Mouse (Mus musculus): ENCODE measurements at regions not wholly inside any gene's neighbourhood (a gene's known extent, or its start where the extent isn't known, plus 50 kb on each side); places are given as distances from the start of the nearest gene placed in this dataset.
A peak's percentile ranks its signal among the peaks of the same experiment; 100 is the strongest.

GRCm38 (mm10) chr3:46225018-46225417 is 223.0 kb downstream of the Pabpc4l start:
- intact Hi-C loops (cut with DNase I) = no loop called here
- no peak for DNase-seq (ENCODE audit: low spot score in 2 of 2)

GRCm38 (mm10) chr3:46205686-46206085 is 242.3 kb downstream of the Pabpc4l start:
- intact Hi-C loops (cut with DNase I) = no loop called here
- DNase-seq (ENCODE audit: low spot score in 2 of 2) = no peak

DNA sequence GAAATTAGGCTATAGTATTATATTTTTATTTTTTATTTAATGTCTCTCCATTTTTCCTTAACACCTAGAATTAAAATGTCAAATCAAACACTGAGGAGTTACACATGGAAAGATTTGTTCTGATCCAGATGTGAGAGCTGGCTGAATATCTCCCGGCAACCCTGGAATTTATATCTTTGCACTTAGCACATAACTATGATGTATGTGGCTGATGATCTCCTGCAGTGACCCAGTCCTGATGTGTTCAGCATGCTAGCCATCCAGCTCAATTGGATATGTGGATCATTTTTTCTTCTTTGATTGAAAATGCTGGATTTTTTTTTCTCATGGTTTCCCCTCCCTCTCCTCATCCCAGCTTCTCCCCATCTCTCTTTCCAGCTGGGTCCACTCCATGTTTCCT is 252.8 kb downstream of the Pabpc4l start:
- no peak for DNase-seq (ENCODE audit: low spot score in 2 of 2)
- intact Hi-C loops (cut with DNase I) = no loop called here

GRCm38 (mm10) chr3:46194681-46195080 is 253.3 kb downstream of the Pabpc4l start:
- intact Hi-C loops (cut with DNase I) = no loop called here
- DNase-seq (ENCODE audit: low spot score in 2 of 2) = no peak

DNA sequence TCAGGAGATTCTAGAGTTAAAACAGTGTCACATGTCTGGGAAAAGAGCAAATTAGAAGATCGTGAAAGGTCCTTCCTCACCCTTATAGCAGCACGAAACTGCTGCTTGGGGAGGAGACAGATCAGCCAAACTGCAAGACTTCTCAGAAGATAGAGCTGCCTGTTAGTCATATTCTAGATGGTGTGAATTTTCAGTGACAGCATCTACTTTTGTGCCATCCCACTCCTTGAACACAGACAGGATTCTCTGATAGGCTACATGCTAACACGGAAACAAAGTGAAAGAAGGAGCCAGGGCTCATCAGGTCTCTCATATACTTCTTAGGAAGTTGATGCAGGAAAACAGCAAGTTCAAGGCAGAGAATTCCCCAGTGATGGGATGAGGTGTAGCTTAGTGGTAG is 273.5 kb downstream of the Pabpc4l start:
- DNase-seq (ENCODE audit: low spot score in 2 of 2) = peak in 1 of 2 experiments; percentile 7
- intact Hi-C loops (cut with DNase I) = no loop called here

GRCm38 (mm10) chr3:46150376-46150775 is 297.6 kb downstream of the Pabpc4l start:
- no peak for DNase-seq (ENCODE audit: low spot score in 2 of 2)
- intact Hi-C loops (cut with DNase I) = no loop called here

Measured in left cerebral cortex, postnatal 25 days (tissue).